Mouse (Mus musculus) forebrain, embryonic 13.5 days (tissue): ENCODE measurements at regions not wholly inside any gene's neighbourhood (a gene's known extent, or its start where the extent isn't known, plus 50 kb on each side); places are given as distances from the start of the nearest gene placed in this dataset.

ENCODE experiments used
- ATAC-seq: fragments of 200-750 bp; cut with Nextera tagmentation; 2 replicates; pipeline ENCODE4 v1.8.0; 2017
- H3K27ac ChIP-seq: fragments of 300-500 bp; sonication (generic); 2 replicates; pipeline ENCODE4 v1.5.1; 2015; ENCODE audit warnings: inconsistent platforms, mild to moderate bottlenecking, moderate library complexity
- H3K27me3 ChIP-seq: fragments of 300-500 bp; sonication (generic); 2 replicates; pipeline ENCODE4 v1.6.1; 2015; ENCODE audit warnings: mild to moderate bottlenecking, inconsistent platforms
- H3K36me3 ChIP-seq: fragments of 300-500 bp; sonication (generic); 2 replicates; pipeline ENCODE4 v1.6.1; 2015; ENCODE audit warnings: mild to moderate bottlenecking, inconsistent platforms; ENCODE audit not compliant: poor library complexity, severe bottlenecking
- H3K4me1 ChIP-seq: fragments of 300-500 bp; sonication (generic); 2 replicates; pipeline ENCODE4 v1.6.1; 2015; ENCODE audit warnings: inconsistent platforms
- H3K4me2 ChIP-seq: fragments of 300-500 bp; sonication (generic); 2 replicates; pipeline ENCODE4 v1.6.1; 2015; ENCODE audit warnings: inconsistent platforms, mild to moderate bottlenecking, moderate library complexity
- H3K4me3 ChIP-seq: fragments of 300-500 bp; sonication (generic); 2 replicates; pipeline ENCODE4 v1.5.1; 2015; ENCODE audit warnings: mild to moderate bottlenecking, inconsistent platforms
- H3K9ac ChIP-seq: fragments of 300-500 bp; sonication (generic); 2 replicates; pipeline ENCODE4 v1.6.1; 2015; ENCODE audit warnings: mild to moderate bottlenecking, inconsistent platforms
- H3K9me3 ChIP-seq: fragments of 300-500 bp; sonication (generic); replicated peaks from 2 replicates; pipeline ENCODE4 v1.6.1; 2016; ENCODE audit warnings: inconsistent platforms
- WGBS: fragments of 180-500 bp; shearing (Covaris S2); methylation state at CpG from one replicate; pipeline ENCODE4 v1.1.7; 2015; 5-methylcytosine and 5-hydroxymethylcytosine counted together

DNA sequence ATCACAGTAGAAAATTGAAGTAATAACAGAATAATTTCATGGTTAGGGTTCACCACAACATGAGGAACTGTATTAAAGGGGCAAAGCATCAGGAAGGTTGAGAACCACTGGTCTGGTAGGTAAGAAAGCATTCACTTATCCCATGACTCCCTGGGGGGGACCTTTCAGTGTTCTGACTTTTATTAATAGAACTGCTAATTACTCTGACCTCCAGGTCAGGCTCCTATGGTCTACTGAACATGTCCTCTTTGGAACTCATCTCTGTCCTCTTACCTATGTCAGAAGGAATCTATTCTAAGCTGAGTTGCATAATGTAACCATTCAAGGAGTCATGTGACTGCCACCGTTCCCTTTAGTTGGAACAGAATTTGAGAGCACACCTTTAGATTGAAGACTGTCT, 65.3 kb upstream of the Igfbp5 start:
- Histone ChIP-seq H3K36me3 (no peaks in the 10 kb centered on the region), H3K9ac (no peak overlapping the region), H3K4me2 (no peak overlapping the region), H3K4me3 (no peak overlapping the region), H3K27ac (no peak overlapping the region), H3K27me3 (no peaks in the 10 kb centered on the region), H3K4me1 (peaks cover 2% of the 10 kb centered on the region; the same call in 1 of the 2 replicates), H3K9me3 (no peaks in the 10 kb centered on the region)
- ATAC-seq, result no peak
- 81% methylated on average over 1 of the region's 1 CpGs for WGBS

DNA sequence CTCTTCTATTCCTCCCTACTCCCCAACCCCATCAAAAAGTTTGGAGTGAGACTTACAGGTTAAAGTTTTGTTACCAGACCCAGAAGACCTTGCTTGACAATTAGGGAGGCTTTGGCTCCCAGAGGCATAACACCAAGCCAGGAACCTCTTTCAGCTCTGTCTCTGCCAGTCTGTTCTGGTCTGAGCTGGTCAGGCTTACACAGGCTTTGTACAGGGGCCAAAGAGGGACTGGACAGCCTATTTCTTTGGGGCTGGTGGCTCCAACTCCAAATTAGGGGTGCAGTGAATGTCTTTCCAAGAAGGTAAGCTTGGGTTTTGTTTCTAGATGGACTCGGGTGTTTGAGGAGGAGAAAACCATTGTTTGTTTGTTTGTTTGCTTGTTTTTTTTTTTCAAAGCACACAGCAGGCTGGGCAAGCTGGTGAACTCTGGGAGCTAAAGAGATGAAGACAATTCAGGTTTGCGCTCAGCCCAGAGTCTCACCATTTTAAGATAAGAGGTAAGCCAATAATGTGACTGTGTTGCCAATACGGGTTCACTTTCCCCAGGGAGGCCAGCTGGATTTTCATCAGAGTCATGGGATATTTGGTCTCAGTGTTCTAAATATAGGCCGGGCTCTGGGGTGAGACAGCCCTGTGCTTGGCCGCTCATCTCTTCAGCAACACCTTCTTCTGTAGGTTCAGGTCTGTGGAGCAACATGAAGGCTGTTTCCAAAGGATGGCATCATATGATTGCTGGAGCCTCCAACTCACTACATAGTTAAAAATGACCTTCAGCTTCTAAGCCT, 62.2 kb upstream of the Igfbp5 start:
- no peak for ATAC-seq
- WGBS, result 91% methylated on average over 5 of the region's 5 CpGs

GRCm38 (mm10) chr1:72936231-72936630, 61.5 kb upstream of the Igfbp5 start:
- Histone ChIP-seq H3K4me1 (no peaks in the 10 kb centered on the region), H3K4me3 (no peak overlapping the region), H3K9me3 (no peaks in the 10 kb centered on the region), H3K36me3 (no peaks in the 10 kb centered on the region), H3K27me3 (no peaks in the 10 kb centered on the region), H3K4me2 (no peak overlapping the region), H3K27ac (no peak overlapping the region), H3K9ac (no peak overlapping the region)
- WGBS, result 71% methylated on average over 5 of the region's 5 CpGs
- ATAC-seq, result no peak

More for the DNA sequence above, 62.2 kb upstream of the Igfbp5 start:
- H3K27me3 ChIP-seq, result no peaks in the 10 kb centered on the region
- no peaks in the 10 kb centered on the region for H3K9me3 ChIP-seq
- H3K27ac ChIP-seq, result no peak overlapping the region
- H3K4me1 ChIP-seq, result no peaks in the 10 kb centered on the region
- no peak overlapping the region for H3K4me3 ChIP-seq
- no peak overlapping the region for H3K9ac ChIP-seq
- no peaks in the 10 kb centered on the region for H3K36me3 ChIP-seq
- no peak overlapping the region for H3K4me2 ChIP-seq

DNA sequence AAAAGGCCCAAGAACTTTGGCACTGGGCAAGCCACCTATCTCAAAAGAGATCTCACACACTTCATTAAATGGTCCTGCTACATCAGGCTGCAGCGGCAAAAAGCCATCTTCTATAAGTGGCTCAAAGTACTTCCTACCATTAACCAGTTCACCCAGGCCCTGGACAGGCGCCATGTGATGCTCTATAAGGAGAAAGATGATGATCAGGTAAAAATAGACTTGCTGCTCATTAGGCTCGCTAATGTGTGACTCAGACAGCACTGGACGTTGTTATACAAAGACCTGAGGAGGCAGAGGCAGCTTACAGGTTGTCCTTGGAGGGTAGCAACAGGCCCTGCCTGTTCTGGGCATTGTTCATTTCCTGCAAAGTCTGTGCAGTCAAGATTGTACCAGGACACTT, 60.4 kb upstream of the Igfbp5 start:
- Histone ChIP-seq H3K36me3 (no peaks in the 10 kb centered on the region), H3K9me3 (no peaks in the 10 kb centered on the region), H3K9ac (no peak overlapping the region), H3K4me1 (no peaks in the 10 kb centered on the region), H3K4me2 (no peak overlapping the region), H3K4me3 (no peak overlapping the region), H3K27me3 (no peaks in the 10 kb centered on the region), H3K27ac (no peak overlapping the region)
- ATAC-seq, result no peak
- 84% methylated on average over 4 of the region's 4 CpGs for WGBS

GRCm38 (mm10) chr1:72929774-72930173, 55.1 kb upstream of the Igfbp5 start:
- Histone ChIP-seq H3K36me3 (no peaks in the 10 kb centered on the region), H3K9me3 (no peaks in the 10 kb centered on the region), H3K27me3 (no peaks in the 10 kb centered on the region), H3K4me2 (no peak overlapping the region), H3K27ac (no peak overlapping the region), H3K4me1 (no peaks in the 10 kb centered on the region), H3K9ac (no peak overlapping the region), H3K4me3 (no peak overlapping the region)
- ATAC-seq, result no peak
- 94% methylated on average over 4 of the region's 4 CpGs for WGBS
